Mouse (Mus musculus): ENCODE data around the gene Tmed4.
"Not testable (repeated sequence)": the region's sequence is repeated elsewhere in the genome, so short reads cannot be mapped to it uniquely, and the experiment has no call there.

Tmed4 gene

DNA sequence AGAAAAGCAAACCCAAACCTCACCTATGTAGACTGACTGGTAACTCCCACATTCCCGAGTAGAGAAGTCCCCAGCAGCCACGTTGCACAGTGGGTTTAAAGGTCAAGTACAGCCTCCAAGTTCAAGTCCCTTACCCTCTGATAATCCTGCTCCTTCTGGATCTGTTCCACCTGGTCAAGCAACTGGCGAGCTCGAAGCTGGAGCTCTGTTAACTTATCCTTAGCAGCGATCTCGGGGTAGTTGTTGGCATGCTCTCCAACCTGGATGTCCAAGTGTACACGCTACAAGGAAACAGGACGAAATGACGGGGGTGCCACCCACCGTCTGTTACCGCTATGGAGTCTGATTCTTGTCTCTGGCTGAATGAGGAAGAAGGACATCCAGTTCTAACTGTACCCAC, 1.1 kb downstream of the Tmed4 start:
- no peak for DNase-seq (ENCODE audit: low spot score in 2 of 2)

DNA sequence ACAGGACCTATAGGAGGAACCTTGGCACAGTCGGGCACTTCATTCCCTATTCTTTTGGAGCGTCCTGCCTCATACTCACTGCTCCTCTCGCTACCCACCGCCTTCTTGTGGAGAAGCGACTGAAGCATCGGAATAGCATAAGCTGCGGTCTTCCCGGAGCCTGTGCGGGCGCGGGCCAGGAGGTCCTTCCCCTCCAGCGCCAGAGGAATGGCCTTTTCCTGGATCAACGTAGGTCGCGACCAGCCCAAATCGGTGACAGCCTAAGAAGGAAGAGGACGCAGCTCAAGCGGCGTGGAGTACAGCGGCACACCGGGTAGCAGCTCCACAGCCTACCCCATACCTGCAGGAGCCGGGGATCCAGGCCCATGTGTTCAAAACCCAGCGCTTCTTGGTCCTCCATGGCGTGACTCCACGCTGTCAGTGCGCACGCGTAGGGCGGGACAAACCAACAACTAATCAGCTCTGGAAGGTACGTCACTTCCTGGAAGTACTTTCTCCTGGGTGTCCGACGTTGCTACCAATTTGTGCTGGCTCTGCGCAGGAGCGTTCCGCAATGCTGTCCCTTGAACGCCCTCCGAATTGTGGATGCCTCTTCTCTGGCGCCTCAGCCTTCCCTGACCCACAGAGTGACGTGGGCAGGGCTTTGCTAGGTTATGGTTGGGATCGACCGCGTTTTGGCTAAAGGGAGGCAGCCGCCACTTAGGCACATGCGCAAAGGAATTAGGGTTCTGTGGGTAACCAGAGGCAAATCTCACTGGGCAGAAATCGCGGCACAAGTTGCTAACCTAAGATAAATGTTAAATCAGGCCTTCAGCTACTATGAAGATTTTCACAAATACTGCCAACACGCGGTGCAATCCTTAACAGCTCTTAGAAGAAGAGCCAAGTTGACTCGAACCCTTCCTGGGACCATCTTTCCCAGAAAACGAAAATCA, 7.1 kb downstream of the Tmed4 start, which contains the start of gene Ddx56:
TSS of gene Ddx56 (minus strand) at position 453 of the 935 bp plus-strand sequence.
- peak; percentile 86 to 89 for DNase-seq (ENCODE audit: low spot score in 2 of 2)

DNA sequence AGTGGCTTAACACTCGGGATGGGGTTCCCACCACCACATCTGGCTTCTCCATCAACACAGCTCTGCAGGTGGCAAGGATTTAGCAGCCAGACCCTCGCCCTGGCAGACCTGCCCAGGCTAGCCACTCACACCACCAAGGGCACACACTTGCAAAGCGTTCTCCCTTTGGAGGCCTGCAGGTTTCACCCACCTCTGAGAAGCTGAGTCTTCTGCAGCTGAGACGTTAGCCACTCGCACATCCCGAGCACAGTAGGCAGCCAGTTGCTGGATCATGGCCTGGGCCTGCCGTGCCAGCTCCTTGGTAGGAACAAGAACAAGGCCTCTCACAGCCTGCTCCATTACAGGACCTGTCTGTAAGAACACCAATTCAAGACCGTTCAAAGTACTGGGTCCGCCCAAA, 8.0 kb downstream of the Tmed4 start:
- no peak for DNase-seq (ENCODE audit: low spot score in 2 of 2)

DNA sequence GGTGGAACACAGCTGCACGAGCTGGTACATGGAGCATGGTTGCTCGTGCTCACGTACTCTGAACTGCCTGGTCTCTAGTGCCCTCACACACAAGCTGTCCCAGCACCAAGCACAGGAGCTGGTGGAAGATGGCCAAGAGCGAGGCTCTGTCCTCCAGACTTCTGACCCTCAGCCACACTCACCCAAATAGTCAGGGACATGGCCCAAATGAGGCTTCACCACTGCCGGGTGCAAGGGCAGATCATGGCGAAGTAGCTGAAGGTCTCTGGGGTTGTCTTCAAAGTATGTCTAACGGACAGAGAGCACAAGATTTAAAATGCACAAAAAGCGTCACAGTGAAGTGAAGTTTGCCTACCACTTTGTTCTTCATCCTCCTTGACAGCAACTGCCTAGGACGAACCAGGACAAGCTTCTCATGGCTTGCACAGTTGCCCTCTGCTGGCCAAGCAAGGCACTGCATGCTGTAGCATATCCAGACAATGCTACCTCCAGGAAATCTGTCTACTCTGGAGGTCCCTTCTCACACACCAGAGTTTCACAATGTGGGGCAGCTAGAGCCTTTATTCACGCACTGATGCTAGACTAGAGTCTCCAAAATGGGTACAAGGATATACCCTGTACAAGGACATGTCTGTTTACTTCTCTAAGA, 13.1 kb downstream of the Tmed4 start:
- peak in 1 of 2 experiments; percentile 69 for DNase-seq (ENCODE audit: low spot score in 2 of 2)

DNA sequence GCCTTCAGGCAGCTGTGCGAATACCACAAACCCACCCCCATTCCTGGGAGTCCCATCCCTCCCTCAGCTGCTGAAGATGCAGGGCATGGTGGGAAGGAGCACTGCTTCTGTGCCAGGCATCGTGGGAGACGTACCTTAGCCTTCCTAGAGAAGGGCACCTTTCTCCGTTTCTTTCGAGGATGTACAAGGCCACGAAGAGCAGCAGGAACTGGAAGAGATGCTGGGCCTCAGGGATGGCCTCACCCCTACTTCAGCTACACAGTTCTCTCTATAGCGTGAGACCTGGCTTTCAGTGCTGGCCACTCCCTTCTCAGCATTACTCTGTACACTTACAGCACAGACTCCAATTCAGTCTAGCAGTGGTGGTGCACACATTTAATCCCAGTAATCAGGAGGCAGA, 15.3 kb downstream of the Tmed4 start:
- no peak for DNase-seq (ENCODE audit: low spot score in 2 of 2)

DNA sequence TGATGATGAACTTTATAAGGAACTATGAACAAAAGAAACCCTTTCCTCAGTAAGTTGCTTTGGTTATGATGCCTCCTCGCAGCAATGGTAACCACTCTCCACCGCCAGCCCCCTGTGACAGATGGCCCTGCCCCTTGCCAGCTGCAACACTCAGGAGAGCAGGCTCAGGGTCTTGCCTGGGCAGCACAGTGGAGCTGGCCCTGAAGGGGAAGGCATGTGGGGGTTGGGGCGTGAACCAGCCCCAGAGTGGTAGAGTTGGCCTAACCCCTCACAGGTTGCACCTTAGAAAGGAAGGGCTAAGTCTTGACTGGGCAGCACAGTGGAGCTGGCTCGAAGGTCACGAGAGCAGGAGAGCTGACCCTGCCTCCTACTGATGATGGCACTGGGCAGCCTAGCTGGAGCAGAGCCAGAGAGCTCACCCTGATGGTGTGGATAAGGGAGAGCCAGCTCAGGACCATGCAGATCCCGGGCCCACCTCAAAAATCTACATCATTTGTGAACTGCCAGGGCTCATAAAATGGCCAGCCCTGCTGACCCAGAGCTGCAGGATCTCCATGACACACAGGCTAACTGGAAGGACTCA, 18.1 kb downstream of the Tmed4 start:
- DNase-seq (ENCODE audit: low spot score in 2 of 2): no peak

DNA sequence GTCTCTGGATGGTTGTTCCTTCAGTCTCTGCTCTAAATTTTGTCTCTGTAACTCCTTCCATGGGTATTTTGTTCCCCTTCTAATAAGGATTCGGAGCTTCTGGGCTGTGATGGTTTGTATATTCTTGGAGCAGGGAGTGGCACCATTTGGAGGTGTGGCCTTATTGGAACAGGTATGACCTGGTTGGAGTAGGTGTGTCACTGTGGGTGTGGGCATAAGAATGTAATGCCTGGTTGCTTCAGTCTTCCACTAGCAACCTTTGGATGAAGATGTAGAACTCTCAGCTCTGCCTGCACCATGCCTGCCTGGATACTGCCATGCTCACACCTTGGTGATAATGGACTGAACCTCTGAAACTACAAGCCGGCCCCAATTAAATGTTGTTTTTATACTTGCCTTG, 20.1 kb downstream of the Tmed4 start:
- not testable (repeated sequence) for DNase-seq (ENCODE audit: low spot score in 2 of 2)

DNA sequence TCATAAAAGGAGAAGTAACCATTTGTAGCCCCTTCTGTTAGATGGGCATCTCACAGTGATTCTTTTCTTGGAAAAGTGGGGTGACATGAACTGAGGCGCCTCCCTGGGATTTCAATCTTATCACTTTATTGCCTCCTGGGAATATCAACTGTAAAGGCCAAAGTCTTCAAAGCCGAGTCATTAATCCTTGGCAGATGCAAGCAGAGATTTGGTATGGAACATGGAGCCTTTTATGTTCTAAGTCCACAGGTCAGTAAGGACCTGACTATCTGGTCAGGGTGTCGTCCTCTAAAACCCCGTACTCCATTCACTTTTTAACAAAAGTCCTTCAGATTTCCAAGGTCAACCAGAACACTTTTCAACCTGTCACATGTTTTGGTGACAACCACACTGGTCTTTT, 21.8 kb downstream of the Tmed4 start:
- no peak for DNase-seq (ENCODE audit: low spot score in 2 of 2)

DNA sequence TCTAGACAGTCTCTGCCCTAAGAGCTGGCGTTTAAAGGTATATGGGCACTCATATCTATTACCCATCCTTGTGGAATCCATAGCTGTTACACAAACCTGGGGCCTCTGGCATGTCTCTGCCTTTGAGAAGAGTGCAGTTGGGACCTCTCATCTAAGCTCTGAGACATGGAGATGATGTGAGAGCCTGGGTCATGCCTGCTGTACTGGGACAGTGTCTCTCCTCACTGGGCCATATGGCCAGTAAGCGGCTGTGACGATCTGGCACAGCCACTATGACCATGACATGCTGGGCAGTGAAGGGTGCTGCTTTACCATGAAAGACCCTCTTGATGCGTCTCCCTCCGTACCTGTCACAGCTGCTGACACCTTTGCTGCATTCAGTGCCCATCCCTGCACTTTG, 22.4 kb downstream of the Tmed4 start:
- no peak for DNase-seq (ENCODE audit: low spot score in 2 of 2)

DNA sequence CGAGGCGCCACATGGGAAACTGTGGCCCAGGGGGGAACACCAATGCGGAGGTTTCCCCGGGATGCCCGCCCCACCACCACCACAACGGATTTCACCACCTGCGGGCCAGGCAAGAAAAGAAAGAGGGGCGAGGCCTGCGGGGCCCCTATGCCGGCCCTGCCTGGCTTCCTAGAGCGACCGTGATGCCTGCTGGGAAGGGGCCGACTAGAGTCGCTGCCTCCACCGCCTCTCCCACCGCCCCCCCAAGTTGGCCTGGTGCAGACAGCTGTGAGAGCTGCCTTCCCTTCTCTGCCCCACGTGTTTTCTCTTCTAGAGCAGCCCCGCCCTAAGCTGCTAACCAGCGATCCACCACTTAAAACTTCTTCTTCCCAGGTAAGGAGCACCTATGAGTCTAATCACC, 30.0 kb downstream of the Tmed4 start:
- no peak for DNase-seq (ENCODE audit: low spot score in 2 of 2)

DNA sequence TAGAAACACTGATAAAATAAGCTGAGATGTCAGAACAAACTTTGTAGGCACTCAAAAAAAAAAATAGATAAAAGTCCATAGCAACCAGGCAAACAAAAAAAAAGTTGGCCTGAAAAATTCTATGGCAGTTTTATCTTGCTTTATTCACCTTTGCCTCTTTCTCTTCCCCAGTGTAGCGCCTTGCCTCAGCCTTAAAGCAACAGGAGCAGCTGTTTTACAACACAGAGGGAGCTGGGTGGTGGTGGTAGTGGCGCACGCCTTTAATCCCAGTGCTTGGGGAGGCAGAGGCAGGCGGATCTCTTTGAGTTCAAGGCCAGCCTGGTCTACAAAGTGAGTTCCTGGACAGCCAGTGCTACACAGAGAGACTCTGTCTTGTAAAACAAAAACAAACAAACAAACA, 41.6 kb downstream of the Tmed4 start:
- no peak for DNase-seq (ENCODE audit: low spot score in 2 of 2)

DNA sequence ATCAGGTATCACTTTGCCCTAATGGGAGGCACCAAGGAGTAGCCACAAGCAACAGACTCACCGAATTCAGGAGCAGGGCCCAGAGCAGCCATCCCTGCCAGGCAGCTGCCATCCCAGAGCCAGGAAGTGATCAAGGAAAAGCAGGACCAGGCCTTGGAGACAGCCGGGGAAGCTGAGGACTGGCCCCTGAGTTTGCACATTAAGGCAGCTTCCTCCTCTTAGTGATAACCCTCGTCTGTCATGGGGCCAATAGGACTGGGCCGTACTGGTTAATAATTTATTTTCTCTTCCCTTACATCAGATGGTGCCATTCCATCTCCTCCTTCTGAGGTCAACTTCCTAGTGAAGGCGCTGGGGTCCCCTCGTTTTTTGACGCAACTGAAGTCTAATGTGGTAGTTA, 44.7 kb downstream of the Tmed4 start, which contains the start of gene Npc1l1:
TSS of gene Npc1l1 (minus strand) at position 132 of the 400 bp plus-strand sequence.
- DNase-seq (ENCODE audit: low spot score in 2 of 2): no peak

DNA sequence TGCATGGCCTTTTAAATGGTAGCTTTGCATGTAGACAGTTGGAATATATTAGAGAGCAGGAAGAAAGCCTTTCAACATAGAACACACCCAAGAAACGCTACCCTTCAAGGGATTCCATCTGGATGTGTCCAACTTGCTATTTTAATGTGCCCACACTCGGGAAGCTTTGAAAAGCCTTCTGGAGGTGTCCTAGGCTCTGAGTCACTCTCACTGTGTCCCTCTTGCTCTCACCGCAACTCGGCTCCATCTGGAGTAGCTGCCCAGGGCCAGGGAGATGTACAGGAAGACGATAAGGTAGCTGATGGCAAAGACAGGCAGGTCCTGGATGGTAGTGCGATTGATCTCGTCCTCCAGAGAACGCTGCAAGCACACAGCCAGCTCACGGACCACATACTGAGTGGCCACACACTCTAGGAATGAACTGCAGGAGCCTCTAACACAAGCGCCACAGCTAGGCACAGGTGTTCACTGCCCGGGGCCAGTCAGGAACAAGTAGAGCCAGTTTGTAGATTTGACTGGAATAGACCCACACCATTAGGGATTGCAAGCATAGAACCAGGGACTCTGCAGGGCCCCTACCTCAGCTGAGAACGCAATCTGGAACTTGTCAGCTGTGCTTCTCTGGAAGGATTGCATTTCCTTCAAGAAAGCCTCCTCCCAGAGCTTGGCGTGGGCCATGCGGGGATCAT, 50.0 kb downstream of the Tmed4 start:
- DNase-seq (ENCODE audit: low spot score in 2 of 2): peak; percentile 32 to 34

DNA sequence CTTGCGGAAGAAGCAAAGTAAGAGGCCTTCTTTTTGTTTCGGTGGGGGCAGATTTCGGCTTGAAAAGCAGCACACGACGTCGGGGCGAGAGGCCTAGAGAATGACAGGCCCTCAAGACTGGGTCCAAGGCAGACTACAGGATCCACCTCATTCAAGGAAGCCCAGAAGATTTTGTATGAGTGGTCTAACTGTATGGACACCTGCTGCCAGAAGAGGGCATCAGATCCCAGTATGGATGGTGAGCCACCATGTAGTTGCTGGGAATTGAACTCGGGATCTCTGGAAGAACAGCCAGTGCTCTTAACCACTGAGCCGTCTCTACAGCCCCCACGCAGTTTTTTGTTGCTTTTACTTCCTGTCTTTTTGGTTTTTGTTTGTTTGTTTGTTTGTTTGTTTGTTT, 52.5 kb downstream of the Tmed4 start:
- no peak for DNase-seq (ENCODE audit: low spot score in 2 of 2)
